Mouse (Mus musculus): ENCODE measurements around the gene Gskip. TPM values are rescaled to one million over a fixed set of nuclear protein-coding genes. Genes with fewer than 3 reads are reported as not detected.

The Gskip gene
- polyA plus RNA-seq (2014; fragmentation: Illumina TruSeq; extraction: RNeasy Lipid Tissue Mini Kit (QIAGEN cat#74804); ENCODE audit: insufficient read depth, low read depth, low replicate concordance) = 14.2 TPM

GRCm38 (mm10) chr12:105683933-105684901, at the start of gene Gskip:
Gskip (plus strand) TSS chr12:105684829.

GRCm38 (mm10) chr12:105685001-105685691, 517 bp downstream of the Gskip start, which contains the start of gene Atg2b:
Atg2b (minus strand) TSS chr12:105685211.

GRCm38 (mm10) chr12:105705799-105706487, 21.3 kb downstream of the Gskip start, which contains the start of gene Ak7:
Ak7 (plus strand) TSS chr12:105705976.

Other genes starting within 250 kb of the Gskip start
- gene D430019H16Rik, start 231.0 kb upstream of the Gskip start, polyA plus RNA-seq (2014; fragmentation: Illumina TruSeq; extraction: RNeasy Lipid Tissue Mini Kit (QIAGEN cat#74804); ENCODE audit: insufficient read depth, low read depth, low replicate concordance) = 2.5 TPM
- gene Bdkrb2, start 121.6 kb upstream of the Gskip start, polyA plus RNA-seq (2014; fragmentation: Illumina TruSeq; extraction: RNeasy Lipid Tissue Mini Kit (QIAGEN cat#74804); ENCODE audit: insufficient read depth, low read depth, low replicate concordance) = 2.7 TPM
- 2.4 TPM for gene Bdkrb1, start 81.7 kb upstream of the Gskip start, polyA plus RNA-seq (2014; fragmentation: Illumina TruSeq; extraction: RNeasy Lipid Tissue Mini Kit (QIAGEN cat#74804); ENCODE audit: insufficient read depth, low read depth, low replicate concordance)
- gene Atg2b, start 382 bp downstream of the Gskip start, polyA plus RNA-seq (2014; fragmentation: Illumina TruSeq; extraction: RNeasy Lipid Tissue Mini Kit (QIAGEN cat#74804); ENCODE audit: insufficient read depth, low read depth, low replicate concordance) = 11.1 TPM
- gene Ak7, start 21.1 kb downstream of the Gskip start, polyA plus RNA-seq (2014; fragmentation: Illumina TruSeq; extraction: RNeasy Lipid Tissue Mini Kit (QIAGEN cat#74804); ENCODE audit: insufficient read depth, low read depth, low replicate concordance) = 10.3 TPM
- gene Papola, start 99.9 kb downstream of the Gskip start, polyA plus RNA-seq (2014; fragmentation: Illumina TruSeq; extraction: RNeasy Lipid Tissue Mini Kit (QIAGEN cat#74804); ENCODE audit: insufficient read depth, low read depth, low replicate concordance) = 56.7 TPM

Measured in lung, adult 10 weeks (tissue).